Mouse (Mus musculus): ENCODE measurements around the gene Cox14.
A peak's percentile ranks its signal among the peaks of the same experiment; 100 is the strongest.

The Cox14 gene

DNA sequence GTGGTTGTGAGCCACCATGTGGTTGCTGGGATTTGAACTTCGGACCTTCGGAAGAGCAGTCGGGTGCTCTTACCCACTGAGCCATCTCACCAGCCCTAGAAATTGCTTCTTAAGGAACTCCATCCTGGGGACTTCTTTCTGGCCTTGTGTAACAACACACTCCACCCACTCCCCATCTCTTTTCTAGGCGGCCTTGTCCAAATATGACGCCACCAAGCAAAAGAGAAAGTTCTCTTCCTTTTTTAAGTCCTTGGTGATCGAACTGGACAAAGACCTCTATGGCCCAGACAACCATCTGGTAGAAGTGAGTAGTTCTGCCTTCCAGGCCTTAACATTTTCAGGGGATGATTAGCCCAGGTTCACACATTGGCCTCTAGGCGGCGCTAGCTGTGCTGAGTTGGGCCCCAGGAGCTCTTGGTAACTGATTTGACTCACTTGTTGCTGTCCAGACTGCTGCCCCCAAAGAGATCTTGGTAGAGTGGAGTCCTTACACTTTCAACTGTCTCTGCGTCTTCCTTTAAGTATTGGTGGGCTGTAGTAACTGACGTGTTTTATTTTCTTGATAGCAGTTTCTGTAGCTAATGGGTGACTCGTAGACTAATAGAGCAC is 19.9 kb upstream of the Cox14 start, which contains the start of gene Gm17349:
TSS of gene Gm17349 (minus strand) at position 51 of the 609 bp plus-strand sequence.
- ATAC-seq (ENCODE audit: insufficient number of reproducible peaks, low FRiP score, low TSS enrichment), result no peak

DNA sequence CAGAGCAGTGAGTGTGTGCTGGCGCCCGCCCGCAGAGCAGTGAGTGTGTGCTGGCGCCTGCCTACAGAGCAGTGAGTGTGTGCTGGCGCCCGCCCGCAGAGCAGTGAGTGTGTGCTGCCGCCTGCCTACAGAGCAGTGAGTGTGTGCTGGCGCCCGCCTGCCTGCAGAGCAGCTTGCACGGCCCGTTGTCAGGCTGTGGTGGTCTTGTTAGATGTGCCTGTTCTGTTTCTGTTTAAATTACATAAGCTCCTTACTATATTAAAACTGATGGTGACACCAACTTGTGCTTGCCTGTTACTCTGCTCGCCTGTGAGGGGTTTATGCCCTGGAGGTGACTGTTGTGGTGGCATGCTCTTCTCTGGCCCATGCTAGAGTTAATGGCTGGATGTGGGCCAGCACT is 17.2 kb upstream of the Cox14 start:
- no peak for ATAC-seq (ENCODE audit: insufficient number of reproducible peaks, low FRiP score, low TSS enrichment)

DNA sequence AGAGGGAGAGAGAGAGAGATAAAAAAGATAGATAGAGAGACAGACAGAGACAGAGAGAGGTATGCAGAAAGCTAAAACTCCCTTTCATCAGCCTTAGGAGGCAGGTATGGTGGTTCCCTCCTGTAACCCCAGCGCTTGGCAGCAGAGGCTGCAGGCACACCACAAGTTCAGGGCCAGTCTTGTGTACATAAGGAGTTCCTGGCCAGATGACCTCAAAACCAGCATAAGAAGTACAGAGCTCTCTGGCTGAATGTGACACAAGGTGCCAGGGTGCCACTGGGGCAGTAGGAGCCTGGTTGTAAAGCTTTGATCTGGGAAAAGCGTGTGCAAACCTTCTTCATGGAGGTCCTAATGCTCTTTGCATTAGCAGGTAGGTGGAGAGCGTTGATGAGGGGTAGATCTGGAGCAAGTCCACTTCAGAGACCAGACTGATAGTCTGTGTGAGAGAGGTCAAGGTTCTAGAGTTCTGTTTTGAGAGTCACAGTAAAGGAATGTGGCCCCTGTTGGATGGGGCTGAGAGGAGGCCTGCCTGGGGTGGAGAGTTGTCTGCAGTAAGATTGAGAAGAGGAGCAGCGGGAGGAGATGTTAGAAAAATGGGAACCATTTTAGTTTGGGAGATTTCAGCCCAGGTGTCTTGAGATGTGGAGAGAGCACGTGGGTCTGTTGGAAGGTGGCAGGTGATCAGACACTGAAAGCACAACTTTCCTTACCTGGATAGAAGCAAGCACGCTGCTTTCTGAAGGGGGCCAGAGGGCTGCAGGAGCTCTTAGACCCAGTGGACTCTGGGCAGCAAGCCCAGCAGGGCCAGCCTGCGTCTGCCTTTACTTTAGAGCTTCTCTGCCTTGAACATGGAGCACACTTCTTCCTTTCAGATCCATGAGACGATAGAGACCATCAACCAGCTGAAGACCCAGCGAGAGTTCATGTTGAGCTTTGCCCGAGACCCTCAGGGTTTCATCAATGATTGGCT is 14.9 kb upstream of the Cox14 start:
- ATAC-seq (ENCODE audit: insufficient number of reproducible peaks, low FRiP score, low TSS enrichment), result no peak

DNA sequence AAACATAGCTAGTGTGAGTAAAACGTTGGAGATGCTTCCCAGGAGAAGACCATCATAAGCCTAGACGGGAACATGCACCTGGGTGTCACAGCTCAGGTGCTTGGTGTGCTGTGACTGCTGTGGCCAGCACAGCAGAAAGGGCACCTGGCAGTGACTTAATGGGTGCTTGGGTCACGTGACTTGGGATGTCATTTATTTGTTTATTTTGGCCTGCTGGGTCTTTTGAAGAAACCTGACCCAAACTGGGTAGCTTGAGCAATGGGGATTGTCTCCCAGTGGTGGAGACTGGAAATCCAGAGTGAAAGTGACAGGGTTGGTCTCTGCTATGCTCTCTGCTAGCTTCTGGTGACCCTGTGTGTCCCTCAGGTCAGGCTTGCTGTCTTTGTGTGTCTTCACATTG is 13.9 kb upstream of the Cox14 start:
- no peak for ATAC-seq (ENCODE audit: insufficient number of reproducible peaks, low FRiP score, low TSS enrichment)

GRCm38 (mm10) chr15:99712666-99713559 is 12.5 kb upstream of the Cox14 start:
- no peak for ATAC-seq (ENCODE audit: insufficient number of reproducible peaks, low FRiP score, low TSS enrichment)

DNA sequence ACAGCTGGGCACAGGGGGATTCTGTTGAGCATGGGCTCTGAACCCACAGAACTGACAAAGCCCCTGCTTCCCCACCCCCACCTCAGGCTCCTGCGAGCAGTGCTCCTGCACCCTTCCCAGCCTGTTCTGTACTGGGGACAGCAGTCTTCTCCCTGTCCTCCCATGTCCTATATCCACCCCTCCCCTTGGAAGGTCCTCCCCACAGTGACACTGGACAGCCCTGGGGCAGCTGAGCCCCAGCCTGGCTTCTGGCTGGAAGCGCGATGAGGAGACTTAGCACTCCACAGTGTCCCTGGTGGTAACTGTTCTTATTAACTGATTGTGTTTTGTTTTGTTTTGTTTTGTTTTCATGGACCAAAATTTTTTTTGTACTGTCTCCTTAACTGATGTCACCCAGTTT is 11.8 kb upstream of the Cox14 start:
- ATAC-seq (ENCODE audit: insufficient number of reproducible peaks, low FRiP score, low TSS enrichment), result no peak

DNA sequence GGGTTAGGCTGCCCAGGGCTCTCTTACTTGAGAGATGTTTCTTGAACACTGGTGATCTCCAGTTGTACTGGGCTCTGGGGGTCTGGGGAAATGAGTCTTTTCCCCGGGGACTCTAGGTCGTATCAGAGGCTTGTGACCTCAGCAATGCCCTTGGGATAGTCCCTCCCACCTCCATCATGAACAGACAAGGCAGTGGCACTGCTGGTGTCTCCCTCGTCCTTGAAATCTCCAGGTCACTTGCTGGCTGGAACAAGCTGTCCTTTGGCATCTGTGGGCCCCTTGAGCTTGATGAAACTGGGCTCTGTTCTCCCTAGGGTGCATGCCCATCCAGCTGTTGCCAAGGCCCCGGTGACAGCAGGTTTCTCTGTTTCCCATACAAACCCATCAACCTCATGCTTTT is 11.2 kb upstream of the Cox14 start:
- ATAC-seq (ENCODE audit: insufficient number of reproducible peaks, low FRiP score, low TSS enrichment), result no peak

GRCm38 (mm10) chr15:99714858-99715257 is 10.6 kb upstream of the Cox14 start:
- peak; percentile 29; the same call in 1 of the 2 replicates for ATAC-seq (ENCODE audit: insufficient number of reproducible peaks, low FRiP score, low TSS enrichment)

- no peak for ATAC-seq (ENCODE audit: insufficient number of reproducible peaks, low FRiP score, low TSS enrichment)
Measured at GRCm38 (mm10) chr15:99715361-99715865, 10.0 kb upstream of the Cox14 start.

DNA sequence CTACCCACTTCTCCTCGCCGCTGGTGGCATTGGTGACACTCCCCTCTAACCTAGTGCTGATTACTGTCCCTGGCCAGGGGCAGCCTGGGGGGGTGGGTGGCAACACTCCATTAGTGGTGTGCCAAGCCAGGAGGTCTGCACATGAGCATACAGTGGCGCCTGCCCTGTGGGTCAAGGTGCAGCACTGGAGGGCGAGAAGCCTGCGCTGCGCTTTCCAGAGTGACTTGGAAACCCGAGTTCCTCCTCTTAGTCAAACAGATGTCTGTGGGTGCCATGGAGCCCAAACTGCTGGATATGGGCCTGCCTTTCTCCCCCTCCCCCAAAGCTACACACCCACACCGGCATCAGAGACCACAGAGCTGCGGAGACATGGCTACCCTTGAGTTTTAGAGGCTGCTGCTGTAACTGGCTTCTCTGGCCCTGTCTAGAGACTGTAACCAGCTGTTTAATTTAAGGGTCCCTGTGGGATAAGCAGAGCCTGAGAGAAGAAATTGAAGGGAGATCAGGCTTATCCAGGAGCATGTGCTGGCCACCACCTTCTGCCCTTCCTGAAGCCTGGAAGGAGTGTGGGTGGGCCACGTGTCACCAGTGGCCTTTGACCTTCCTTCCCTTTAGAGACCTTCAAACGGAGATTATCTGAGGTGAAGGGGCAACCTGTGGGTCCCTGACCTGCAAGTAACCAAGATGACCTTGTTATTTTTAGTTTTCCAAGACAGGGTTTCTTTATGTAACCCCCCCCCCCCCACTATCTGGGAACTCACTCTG is 9.3 kb upstream of the Cox14 start:
- no peak for ATAC-seq (ENCODE audit: insufficient number of reproducible peaks, low FRiP score, low TSS enrichment)

- ATAC-seq (ENCODE audit: insufficient number of reproducible peaks, low FRiP score, low TSS enrichment), result no peak
Measured at GRCm38 (mm10) chr15:99716814-99717213, 8.6 kb upstream of the Cox14 start.

- peak; percentile 53; the same call in 1 of the 2 replicates for ATAC-seq (ENCODE audit: insufficient number of reproducible peaks, low FRiP score, low TSS enrichment)
Measured at GRCm38 (mm10) chr15:99717386-99718334, 7.8 kb upstream of the Cox14 start, which contains the start of gene Gpd1. Gene Gpd1, plus strand, starts transcription at chr15:99717515.

- ATAC-seq (ENCODE audit: insufficient number of reproducible peaks, low FRiP score, low TSS enrichment), result no peak
Measured at GRCm38 (mm10) chr15:99718461-99719021, 6.9 kb upstream of the Cox14 start.

- no peak for ATAC-seq (ENCODE audit: insufficient number of reproducible peaks, low FRiP score, low TSS enrichment)
Measured at GRCm38 (mm10) chr15:99719865-99720264, 5.6 kb upstream of the Cox14 start.

- no peak for ATAC-seq (ENCODE audit: insufficient number of reproducible peaks, low FRiP score, low TSS enrichment)
Measured at GRCm38 (mm10) chr15:99721921-99722743, 3.3 kb upstream of the Cox14 start.

DNA sequence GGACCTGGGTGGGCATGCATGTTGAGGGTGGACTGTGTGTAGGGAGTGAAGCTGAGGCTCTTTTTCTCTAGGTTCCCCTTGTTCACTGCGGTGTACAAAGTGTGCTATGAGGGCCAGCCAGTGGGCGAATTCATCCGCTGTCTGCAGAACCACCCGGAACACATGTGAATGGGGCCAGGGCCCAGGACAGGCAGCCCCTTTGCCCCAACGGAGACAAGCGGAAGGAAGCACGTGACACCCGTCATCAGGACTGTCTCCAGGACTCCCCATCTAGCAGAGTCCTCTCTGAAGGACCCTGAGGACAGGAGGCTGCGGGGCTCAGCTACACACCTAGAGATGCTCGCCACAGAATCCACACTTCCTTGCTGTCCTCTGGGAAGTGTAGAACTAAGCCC is 2.3 kb upstream of the Cox14 start:
- ATAC-seq (ENCODE audit: insufficient number of reproducible peaks, low FRiP score, low TSS enrichment), result no peak
